Mouse (Mus musculus) kidney, adult 9 months (tissue): ENCODE measurements at regions not wholly inside any gene's neighbourhood (a gene's known extent, or its start where the extent isn't known, plus 50 kb on each side); places are given as distances from the start of the nearest gene placed in this dataset.
"Not testable (repeated sequence)": the region's sequence is repeated elsewhere in the genome, so short reads cannot be mapped to it uniquely, and the experiment has no call there.

Source experiments
- DNase-seq: peaks from one replicate; pipeline ENCODE4 v3.0.0; 2022

DNA sequence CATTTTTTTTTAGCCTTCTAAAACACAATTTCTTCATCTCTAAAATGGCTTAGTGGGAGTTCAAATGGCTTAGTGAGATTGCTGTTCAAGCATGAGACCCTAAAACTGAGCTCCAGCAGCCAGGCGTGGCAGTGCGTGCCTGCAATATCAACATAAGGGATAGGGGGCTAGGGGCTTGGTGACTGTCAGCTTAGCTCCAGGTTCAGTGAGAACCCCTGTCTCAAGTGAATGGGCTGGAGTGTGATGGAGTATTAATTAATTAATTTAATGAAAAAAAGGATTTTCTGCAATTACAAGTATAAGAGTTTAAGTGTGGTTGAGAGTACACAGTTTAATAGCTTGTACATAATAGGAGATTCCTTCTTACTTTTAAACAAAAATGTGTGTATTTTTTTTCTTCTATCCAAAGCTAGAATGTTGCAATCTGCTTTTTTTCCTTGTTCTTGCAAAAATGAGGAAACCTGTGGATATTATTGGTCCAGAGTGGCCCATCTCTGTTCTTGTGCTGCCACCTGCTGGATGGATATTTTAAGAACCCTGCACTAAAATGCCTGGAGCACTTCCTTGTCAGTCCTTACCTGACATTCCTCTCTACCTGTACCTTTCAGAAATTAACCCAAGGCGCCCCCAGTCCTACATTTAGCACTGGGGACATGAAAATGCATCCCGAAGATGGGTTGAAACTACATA lies 54.0 kb upstream of the Usp47 start:
- peak; percentile 80 for DNase-seq

DNA sequence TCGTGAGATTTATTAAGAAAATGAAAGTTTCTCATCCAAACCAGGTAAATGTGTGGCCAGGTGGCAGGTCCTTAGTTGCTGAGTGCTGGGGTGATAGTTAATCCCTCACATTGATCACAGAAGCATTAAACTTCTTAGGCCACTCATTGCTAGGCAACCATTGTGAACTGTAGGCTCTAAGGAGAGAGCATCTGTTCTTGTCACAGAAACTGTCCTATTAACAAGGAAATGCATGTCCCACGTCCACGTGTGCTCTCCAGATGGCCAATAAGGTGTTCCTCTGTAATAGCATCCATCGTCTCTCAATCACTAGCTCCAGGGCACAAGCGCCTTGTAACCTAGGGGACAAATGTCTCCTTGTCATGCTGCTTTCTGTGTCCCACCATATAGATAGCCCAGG lies 55.0 kb upstream of the Usp47 start:
- DNase-seq, result no peak

DNA sequence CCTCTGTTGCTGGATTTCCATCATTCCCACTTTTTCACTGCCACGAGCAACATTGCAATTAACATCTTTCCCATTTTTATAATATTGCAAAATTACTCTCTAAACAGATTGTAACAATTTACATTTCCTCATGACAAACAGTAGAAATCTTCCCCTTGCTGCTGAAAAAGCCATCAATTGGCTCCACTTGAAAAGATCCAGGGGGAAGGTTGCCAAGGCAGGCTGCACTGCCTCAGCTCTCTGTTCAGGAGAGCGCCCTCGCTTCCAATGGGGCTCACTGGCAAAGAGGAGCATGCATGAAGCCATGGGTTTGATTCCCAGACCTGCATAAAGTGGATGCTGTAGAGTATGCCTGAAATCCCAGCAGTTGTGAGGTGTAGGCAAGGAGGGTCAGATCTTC lies 56.6 kb upstream of the Usp47 start:
- DNase-seq, result no peak

DNA sequence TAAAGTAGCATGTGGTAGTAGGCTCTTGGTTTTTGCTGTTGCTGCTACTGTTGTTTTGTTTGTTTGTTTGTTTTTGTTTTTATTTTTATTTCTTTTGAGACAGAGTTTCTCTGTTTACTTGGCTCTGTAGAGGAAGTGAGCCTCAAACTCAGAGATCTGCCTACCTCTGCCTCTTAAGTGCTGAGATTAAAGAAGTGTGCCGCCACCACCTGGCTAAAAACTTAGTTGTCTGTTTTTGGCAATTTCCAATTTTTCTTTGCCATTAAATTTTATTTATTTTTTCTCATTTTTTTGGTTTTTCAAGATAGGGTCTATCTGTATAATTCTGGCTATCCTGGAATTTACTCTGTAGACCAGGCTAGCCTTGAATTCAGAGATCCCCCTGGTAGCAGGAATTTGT lies 59.3 kb upstream of the Usp47 start:
- no peak for DNase-seq

DNA sequence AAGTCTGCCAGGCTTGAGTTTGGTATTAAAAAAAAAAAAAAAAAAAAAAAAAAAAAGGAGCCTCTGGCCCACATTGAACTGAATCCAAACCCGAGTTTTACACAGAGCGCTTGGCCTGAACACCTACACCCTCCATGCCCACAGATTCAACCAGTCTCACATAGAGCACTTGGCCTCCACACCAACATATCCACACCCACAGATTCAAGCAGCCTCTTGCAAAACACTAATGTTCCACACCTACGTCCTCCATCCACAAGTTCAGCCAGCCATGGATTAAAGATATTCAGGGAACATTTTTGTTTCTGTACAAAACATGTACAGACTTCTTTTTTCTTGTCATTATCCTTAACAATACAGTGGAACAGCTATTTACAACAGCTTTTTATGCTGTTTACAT lies 63.3 kb upstream of the Usp47 start:
- DNase-seq, result no peak

DNA sequence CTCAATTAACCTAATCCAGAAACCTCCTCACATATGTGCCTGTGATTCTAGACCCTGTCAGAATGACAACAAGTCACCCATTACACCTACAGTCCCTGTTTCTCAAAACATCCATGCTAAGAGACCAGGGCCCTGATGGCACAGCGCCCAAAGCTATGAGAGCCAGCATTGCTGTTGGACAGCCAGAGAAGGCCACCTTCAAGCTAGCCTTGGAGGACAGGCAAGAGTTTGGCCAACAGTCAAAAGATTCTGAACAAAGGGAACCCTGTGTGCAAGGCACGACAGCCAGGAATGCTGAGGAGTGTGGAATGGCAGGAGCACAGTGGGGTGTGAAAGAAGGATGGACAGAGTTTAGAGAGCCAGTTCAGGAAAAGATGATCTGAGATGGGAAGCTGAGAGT lies 66.6 kb upstream of the Usp47 start:
- DNase-seq, result no peak

DNA sequence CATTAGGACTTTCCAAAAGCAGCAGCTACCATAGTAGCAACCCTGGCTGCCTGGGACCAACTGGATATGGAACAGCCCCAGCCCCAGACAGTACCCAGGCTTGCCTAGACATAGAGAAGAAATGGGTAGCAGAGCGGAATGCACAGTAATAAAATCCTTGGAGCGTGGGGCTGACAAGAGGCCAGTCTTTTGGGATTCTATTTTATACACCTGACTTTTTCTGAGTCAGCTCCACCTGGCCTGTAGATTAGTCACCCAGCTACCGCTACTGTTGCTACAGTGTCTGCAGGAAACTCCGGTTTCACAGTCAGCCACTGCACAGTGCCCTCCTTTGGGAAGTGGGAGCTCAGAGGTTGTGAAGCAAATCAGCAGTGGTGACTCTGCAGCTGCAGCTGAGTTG lies 83.7 kb upstream of the Usp47 start:
- no peak for DNase-seq

DNA sequence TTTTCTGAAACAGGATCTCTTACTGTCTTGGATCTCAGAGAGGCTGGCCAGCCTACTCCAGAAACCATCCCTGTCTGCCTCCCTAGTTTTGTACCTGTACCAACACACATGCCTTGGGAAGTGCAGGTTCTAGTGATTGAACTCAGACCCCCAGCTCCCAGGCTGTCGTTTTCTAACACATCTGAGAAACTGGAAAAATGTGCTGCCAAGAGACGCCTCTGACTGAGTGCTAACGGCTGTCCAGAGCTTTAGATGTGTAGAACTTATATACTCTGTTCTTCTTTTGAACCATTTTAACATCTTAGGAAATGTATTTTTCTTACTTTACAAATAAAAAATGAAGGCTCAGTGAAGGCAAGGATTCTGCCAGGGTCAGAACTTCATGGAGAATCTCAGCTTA lies 85.8 kb upstream of the Usp47 start:
- no peak for DNase-seq

DNA sequence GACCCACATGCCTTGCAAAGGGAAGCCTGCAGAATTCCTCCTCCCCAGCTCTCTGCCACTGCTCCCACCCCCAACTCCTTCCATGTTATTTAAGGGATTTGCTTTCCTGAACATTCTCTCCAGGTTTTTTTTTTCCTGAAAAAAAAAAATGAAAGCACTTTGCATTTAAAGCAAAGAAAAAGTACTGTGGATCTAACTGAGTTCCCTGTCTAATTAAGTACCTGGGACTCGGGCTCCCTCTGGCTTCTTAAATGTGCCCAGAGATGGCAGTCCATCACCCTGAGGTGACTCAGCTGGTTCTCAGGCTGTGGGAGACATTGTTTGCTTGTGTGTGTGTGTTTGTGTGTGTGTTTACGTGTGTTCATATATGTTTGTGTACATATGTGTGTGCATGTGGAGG lies 86.2 kb upstream of the Usp47 start:
- no peak for DNase-seq

DNA sequence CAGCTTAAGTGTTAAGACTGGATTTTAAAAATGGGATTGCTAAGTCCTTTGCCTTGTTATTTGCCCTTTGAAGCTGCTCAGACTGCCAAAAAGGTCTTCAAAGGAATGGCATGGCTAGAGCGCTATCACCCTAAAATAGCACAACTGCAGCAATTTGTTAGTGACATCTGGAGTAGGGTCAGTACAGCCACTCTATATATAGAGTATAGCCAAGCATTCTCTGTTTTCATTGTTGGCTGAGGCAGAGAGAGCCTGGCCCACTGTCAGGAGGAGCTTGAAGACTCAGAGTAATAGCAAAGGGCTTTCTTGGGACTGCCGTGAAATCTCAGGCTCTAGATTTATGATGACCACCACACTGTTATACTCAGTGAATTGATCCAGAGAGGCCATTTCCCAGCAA lies 90.6 kb upstream of the Usp47 start:
- no peak for DNase-seq

DNA sequence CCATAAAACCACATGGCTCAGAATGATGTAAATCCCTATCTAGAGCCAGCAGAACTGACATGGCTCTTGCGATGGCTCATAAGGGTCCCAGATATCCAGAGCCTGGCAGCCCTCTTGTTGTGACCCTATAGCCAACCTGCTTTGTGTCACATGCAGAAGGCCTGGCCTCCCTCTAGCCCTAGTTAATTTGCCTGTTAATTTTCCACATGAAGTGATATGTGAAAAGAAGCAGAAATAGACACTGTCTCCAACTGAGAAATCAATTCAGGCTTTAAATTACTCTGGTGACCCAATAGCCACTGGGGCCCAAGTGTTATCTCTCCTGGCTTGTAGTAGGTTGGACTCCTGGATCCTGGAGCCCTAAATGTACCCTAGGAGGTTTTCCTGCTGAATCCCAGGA lies 103.3 kb upstream of the Usp47 start:
- no peak for DNase-seq

DNA sequence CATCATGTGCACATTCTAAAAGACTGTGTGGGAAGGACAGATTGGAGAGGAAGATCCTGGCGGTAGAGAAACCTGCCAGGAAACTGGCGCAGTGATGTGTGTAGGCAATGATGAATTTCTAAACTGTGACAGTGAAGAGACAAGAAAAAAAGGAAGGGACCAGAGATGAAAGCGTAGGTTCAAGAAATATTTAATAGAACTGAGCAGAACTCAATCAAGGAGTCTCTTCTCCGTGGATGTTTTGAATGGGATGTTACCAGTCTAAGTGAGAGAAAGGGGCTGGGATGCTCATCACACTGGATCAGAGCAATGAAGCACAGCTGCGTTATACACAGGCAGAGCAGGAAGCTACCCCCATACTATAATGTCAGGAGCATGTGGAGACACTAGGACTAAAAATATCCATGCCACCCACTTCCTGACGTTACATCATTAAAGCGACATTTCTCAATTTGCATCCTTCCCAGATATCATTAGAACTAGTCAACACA lies 119.5 kb upstream of the Usp47 start:
- DNase-seq, result no peak

DNA sequence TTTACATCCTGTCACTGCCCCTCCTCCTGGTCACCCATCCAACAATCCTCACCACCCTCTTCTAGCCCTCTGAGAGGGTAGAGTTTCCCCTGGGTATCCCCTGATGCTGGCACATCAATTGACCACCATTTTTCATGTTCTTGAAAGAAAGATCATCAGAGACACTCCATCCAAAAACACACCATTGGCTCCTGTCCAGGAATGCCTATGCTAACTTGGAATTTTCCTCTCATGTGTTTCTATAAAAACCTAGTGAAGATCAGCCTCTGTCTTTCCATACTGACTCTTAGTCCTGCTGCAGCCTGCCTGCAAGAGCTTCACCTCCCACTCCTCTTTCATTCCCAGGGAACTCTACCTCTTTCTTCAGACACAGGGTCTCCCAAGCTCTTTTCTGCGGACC lies 117.2 kb upstream of the Galnt18 start:
- DNase-seq, result no peak

DNA sequence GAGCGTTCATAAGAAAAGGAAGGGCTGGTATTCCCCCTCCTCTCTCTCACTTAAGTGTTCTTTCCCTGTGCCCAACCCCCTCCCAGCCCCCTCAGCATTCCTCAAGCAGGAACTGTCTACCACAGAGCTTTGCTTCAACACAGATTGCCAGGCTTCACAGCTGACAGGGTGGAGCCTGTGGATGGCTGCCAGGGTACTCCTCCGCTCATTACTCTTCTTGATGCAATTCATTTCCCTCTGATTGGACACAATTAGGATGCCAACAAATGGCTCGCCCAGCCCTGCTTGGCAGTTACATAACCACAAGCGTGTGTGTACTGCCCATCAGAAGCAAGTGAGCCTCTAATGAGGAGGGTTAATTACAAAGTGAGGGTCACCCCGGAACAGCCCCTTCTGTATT lies 116.5 kb upstream of the Galnt18 start:
- peak; percentile 3 for DNase-seq

DNA sequence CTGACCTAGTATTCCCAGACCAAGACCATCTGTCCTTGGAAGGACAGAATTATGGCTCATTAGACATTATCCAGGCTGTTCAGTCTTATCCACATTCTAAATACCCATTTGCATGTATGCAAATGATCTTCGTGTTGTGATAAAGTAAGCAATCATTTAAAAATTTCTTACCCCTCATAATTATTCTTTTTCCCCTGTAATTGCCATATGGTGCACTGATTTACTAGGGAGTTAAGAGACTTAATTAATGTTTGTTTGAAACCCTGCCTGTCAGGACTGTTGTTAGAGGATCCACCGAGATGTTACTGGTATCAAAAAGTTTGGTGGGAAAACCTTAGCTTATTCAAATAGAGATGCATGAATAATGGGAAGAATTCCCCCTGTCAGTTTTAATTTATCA lies 103.2 kb upstream of the Galnt18 start:
- no peak for DNase-seq

DNA sequence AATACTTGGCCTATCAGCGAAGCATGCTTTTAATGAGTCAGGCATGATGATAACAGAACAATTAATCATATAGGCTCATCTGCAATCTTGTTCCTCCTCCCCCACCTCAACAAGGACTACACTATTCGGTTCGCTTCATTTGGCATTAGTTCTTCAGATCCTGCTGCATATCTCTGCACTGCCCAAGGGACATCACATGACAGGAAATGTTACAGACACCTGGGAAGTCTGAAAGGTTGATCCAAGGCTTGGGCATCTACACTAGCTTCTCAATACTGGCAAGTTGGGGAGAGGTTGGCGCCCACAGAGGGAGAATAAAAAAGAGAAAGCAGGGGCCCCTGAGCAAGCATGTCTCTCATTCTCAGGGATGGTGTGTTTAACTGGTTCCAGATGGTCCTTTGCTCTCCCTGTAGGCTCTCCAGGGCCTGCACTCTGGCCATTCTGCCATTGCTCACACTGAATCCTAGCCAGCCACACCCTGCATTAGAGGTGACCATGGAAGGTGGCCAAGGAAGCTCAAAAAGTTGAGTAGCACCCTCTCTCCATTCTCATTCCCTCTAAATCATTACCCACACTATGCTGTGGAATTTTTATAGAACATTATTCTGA lies 100.4 kb upstream of the Galnt18 start:
- DNase-seq, result no peak

DNA sequence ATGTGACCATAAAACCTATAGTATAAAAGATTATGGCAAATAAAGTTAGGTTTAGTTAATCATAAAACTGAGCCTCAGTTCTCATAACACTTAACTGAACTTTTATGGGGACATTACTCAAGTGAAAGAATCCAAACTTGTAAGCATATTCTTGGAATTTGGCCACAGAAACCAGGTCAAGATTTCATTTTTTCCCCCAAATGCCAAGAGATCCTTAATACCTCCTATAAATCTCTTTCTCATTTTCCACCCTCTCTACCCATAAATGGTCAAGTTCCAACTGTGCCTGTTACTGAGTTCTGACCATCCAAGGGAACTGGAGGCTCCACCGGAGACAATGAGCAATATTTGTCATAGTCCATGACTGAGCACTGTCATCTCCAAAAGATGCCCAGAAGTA lies 97.8 kb upstream of the Galnt18 start:
- no peak for DNase-seq

DNA sequence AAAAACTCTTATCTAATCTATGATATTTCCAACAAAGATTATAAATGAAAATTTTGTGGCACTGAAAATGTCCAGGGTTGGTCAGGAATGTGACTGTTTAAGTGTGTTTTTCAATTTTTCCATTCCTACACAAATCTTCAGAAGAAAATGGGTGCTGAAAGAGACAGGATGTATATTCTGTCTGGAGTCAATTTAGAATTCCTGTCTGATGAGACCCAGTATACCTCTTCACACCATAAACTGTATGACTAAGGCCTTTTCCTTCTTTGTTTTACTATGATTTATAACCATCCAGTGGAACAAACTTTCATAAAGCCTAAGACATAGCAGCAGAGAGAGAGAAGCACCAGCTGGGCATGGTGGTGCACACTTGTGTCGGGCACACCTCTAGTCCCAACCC lies 96.2 kb upstream of the Galnt18 start:
- no peak for DNase-seq

DNA sequence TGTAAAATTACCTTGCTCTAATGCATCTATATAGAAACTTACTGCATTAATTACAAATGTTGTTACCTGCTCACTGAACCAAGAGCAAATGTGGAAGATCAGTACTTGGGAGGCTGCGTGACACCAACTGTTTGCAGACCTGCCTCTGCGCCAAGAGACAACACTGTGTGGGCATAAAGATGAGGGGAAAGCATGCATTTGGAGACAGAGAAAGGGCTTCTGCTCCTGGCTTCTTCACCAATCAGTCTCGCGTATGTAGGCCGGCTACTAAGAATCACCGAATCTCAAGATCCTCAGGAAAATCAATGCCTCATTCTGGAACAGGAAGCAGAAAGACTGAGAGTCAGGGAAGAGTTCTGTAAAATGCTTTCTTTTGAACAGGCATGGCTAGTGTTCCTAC lies 89.6 kb upstream of the Galnt18 start:
- no peak for DNase-seq

DNA sequence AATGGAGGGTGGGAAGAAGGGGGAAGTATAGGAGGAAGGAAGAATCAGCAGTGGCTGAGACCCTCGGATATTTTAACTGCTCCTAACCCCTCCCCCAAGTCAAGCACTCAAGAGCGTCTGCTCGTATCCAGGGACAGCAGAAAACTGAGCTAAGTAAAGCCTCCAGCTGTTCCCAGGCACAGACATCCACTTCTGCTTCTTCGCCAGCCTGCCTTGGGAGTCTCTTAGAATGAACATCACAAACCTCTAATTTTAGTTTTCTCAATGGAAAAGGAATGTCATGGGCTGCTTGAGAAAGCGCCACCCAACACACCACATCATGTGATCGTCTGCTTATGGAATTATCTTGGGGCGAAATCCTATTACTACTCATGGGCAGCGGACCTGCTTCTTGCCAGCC lies 83.3 kb upstream of the Galnt18 start:
- DNase-seq, result no peak

DNA sequence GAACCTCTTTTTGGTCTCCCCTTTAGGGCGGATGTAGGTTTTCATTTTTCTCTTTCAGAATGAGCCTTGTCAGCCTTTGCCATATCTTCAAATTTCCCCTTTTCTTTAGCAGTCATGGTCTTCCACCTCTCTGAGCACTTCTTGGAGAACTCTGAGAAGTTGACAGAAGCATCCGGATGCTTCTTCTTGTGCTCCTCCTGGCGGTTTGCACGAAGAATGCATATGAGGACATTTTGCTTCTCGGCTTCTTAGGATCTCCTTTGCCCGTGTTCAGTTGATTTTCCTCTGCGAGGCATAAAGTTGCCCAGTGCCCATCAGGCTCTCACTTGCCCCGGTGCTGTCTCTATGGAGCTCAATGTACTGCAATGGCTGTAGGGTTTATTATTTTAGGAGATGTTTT lies 78.5 kb upstream of the Galnt18 start:
- not testable (repeated sequence) for DNase-seq

DNA sequence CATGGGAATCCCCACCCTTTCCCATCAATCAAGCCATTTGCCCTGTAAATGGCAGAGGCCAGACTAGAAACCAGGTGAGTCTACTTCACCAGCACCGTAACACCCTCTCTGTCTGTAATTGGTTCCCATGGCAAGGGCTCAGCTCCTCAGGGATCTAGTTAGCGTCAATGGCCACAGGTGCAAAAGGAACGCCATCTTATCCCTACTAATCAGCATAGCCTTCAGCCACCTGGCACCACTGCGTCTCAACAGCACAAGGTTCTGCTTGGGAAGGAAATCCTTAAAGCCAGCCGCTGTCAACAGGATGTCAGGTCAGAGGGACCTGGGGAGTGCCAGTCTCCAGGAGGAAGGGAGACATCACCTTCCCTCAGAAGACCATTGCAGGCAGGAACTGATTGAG lies 77.2 kb upstream of the Galnt18 start:
- DNase-seq, result no peak

DNA sequence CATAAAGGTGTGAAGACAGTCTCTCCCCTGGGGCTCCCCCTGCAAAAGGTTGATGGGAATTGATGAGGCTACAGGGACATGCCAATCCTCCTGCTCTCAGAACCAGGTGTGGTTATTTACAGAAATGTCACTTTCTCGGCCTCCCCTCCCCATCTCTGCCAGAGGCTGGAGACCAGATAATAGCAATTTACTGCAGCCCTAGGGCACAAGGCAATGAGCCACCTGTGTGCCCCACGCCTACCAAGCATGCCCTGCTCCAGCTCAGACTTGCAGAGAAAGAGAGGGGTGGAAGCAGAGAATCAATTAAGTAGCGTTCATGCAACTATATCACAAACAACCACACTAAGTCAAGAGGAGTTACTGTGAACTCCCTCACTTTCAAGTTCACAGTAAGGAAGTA lies 75.5 kb upstream of the Galnt18 start:
- no peak for DNase-seq

DNA sequence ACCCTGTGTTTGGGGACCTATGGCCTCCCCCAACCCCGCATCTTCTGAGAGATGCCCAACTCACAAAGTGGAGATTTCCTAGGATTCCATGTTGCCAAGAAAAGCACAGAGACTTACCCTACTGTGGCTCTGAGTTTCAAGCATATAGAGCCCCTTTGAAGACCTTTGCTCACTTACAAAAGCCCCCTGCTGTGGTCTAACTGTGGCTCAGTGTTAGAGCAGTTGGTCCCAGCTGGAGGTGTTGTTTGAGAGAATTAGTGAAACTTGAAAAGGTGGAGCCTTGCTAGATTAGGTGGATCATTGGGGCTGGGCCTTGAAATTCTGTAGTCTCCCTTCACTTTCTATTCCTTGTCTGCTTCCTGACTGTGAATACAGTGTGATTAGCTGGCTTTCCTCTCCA lies 66.6 kb upstream of the Galnt18 start:
- no peak for DNase-seq

DNA sequence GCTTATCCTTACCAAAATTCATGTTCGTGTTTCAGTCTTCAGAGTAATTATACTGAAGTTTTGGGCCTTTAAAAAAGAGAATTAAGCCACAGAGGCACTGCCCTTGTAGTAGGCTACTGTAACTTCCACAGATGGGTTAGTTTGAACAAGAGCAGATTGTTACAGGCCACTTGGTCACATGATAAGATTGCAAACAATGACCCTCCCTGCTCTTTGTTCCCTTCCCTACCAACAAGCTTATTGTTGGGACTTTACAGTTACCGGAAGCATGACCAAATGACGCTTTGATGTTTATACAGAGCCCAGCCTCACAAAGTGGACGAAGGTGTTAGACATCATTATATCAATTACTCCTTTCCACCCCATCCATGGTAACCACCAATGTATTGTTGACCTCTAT lies 63.9 kb upstream of the Galnt18 start:
- no peak for DNase-seq
